Mouse (Mus musculus) E14TG2a.4 (cell line): ENCODE results near the gene Barx2.

Experiments
- CTCF ChIP-seq: conservative IDR thresholded peaks from 2 replicates; pipeline ENCODE4 v1.5.1; 2014; ENCODE audit warnings: low read length
- NANOG ChIP-seq: IDR thresholded peaks from 2 replicates; pipeline ENCODE4 v1.6.1; 2014; ENCODE audit warnings: borderline replicate concordance, low read length, mixed read lengths
- POU5F1 ChIP-seq: IDR thresholded peaks from 2 replicates; pipeline ENCODE4 v1.6.1; 2014; ENCODE audit warnings: low read length, borderline replicate concordance

DNA sequence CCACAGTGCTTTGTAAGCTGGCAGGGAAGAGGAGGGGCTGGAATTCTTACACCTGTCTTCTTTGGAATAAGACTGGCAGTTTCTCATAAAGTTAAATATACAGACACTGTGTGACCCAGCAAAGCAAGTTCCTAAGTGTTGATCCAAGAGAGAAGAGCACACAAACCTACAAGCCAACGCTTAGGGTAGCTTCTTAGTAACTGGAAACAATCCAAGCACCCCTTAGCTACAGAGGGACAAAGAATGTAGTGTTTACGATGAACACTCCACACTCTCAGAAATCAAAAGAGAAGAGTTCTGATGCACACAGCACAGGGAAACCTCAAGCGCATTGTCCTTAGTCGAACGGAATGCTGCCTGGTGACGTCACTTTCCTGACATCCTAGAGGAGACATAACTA, 49.4 kb downstream of the Barx2 start:
- TF ChIP-seq CTCF (no peak), POU5F1 (no peak), NANOG (no peak)
